Mouse (Mus musculus) left cerebral cortex, postnatal 25 days (tissue): Measurements from ENCODE around the gene Usp47. TPM values are rescaled to one million over a fixed set of nuclear protein-coding genes. Genes with fewer than 3 reads are reported as not detected.
"Not testable (repeated sequence)": the region's sequence is repeated elsewhere in the genome, so short reads cannot be mapped to it uniquely, and the experiment has no call there.

Experiments
- DNase-seq, 2 experiments: peaks; one replicate each; pipeline ENCODE4 v3.0.0; 2022; ENCODE audit warnings: low spot score in 2 of 2, mixed read lengths in 1 of 2
- intact Hi-C: fragments of 180-260 bp; cut with DNase I; formaldehyde crosslinking; loops from one replicate; pipeline ENCODE4 v1.15.1; 2025
- total RNA-seq, 2 experiments: library from RNA; stranded (reverse); gene quantifications; 2 replicates each; pipeline ENCODE4 v1.2.3; 2021

Usp47 gene
- total RNA-seq, 2 experiments from 2014 or later, result 61.9 to 67.0 TPM

DNA sequence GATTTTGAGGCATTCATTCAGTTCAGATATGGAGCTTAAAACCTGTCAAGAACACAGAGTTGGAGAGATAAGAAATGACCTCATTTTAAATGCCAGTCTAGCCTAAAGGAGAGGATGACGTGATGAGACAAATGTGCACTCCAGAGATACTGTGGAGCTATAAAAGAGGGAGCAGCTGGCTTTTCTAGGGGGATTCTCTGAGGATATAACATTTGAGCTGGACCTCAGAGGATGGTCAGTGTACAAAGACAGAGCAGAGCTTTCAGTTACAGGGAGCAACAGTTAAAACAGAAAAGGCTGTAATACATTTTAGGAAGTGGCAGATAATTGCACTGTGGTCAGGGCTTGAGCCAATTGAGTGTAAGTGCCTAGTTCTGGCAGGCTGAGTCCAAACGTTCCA, 12.5 kb downstream of the Usp47 start:
- intact Hi-C loops, result no loop called here

DNA sequence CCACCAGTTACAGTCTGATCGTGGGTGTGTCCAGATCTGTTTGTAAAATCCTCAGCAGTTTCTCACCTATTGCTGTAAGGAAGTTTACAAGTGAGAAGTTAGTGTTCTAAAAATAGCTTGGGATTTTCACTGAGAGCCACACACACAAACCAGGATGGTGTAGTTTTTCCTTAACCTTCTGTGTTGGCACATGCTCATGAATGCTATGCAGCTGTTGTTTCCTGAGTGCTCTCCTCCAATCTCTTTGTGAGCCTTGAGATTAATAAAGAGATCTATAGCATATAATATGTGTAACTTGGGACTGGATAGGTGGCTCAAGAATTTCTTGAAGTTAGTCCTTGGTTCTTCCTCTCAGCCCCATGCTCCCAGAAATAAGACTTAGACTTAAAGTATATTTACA, 13.3 kb downstream of the Usp47 start:
- intact Hi-C loops, result no loop called here
- DNase-seq, result no peak

More for the DNA sequence above, 12.5 kb downstream of the Usp47 start:
- no peak for DNase-seq

DNA sequence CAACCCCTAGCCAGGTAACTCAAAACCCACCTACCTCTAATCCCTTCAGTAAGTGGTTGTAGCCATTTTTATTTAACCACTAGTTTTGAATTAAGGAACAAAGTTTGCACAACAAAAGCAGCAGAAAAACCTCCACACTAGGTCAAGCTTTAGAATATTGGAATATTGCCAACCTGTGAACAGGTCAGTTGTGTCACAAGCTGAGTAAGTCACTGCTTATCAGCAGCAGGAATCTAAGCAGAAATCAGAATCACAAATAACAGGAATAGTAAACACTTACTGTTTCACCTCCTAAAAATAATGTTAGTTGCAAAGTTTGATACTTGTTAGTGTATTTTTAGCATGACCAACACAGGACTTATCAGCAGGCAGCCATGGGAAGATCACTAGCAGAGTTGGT, 17.0 kb downstream of the Usp47 start:
- DNase-seq, result no peak
- intact Hi-C loops, result no loop called here

DNA sequence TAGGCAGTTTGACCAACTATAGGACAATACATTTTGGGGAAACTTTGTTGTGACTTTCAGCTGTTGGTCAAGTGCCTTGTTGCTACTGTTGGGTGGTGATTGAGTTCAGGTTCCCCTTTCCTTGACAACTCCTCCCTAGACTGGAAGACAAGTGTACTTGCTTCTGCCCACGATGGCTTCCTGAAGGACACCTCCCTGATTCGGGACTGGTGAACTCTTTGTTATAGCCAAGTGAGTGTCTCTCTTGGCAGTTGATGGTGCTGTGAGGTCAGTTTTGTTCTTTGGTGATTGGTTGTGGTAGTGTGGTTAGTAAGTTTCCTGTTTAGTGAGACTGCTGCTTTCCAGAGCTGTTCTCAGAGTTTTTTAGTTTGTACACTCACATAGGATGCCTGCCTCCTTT, 19.5 kb downstream of the Usp47 start:
- intact Hi-C loops, result no loop called here
- DNase-seq, result no peak

DNA sequence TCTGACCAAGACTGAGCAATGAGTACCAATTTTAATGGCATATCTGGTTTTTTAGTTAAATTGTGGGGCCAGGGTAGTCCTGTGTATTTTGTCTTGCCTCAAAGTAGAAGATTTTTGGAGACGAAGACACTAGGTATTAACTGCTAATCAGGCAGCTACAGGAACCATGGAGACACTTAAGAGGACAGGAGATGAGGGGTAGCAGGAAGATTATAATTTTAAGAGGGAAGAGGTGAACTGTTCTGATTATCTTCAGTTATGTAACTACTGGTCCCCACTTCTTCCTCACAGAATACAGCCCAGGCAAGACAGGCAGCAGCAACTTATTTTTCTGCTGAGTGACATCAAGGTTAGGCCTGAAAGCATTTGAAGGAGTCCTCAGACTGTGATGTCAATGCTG, 21.9 kb downstream of the Usp47 start:
- DNase-seq, result no peak
- intact Hi-C loops, result no loop called here

DNA sequence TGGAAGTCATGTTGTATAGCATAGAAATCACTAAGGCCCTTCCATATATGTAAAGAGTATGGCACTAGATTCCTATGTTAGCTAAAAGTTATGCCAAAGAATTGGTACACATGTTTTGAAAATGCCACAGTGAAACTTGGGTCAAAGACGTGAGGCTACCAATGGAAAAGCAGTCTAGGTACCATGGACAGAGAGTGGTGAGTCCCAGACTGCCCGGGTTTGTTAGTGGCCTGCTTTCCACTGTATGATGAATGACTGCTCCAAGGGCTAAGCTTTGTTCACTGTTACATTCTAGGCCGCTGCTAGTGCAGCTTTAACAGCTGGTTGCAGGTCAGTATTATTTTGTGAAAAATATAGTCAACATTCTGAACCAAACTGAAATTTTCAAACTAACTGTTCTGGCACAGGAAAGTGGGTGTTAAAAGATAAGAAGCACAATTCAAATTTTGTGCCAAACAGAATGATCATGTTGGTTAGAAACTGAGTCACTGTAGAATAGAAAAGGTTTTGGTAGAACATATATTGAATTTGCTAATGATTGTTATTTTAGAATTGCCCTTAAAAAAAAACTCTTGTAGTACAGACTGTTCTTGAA, 22.6 kb downstream of the Usp47 start:
- DNase-seq, result no peak
- intact Hi-C loops, result no loop called here

DNA sequence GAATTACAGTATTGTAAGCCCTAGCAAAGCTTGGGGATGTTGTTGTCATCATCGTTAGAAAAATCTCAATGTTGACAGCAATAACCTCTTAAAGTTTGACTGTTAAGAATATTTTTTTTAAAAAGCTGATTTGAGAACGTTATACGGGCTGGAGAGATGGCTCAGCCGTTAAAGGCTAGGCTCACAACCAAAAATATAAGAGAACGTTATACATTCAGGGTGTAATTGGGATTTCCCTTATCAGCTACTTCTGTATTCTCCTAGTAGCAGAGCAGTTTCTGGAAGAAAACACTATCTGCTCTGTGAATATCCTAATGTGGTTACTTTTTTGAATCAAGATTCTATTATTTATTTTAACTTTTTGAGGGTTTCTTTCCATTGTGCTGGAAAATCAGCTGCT, 25.3 kb downstream of the Usp47 start:
- intact Hi-C loops, result no loop called here
- no peak for DNase-seq

DNA sequence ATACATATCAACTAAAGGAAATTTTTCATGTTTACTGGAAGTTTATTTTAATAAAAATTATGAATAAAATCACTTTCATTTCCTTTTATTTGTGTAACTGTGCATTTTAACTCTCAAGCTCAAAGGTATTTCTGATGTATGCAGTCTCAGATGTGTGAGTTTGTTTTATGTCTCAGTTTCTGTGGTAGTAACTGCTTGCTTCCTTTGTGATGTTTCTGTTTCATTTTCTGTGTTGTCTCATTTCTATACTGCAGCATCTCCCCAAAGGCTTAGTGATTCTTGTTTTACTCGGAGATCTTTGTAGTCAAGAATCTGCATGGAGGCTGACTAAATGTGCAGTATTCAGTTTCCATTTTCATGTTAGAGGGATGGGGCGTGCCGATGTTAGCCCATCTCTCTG, 30.4 kb downstream of the Usp47 start:
- intact Hi-C loops, result no loop called here
- no peak for DNase-seq

DNA sequence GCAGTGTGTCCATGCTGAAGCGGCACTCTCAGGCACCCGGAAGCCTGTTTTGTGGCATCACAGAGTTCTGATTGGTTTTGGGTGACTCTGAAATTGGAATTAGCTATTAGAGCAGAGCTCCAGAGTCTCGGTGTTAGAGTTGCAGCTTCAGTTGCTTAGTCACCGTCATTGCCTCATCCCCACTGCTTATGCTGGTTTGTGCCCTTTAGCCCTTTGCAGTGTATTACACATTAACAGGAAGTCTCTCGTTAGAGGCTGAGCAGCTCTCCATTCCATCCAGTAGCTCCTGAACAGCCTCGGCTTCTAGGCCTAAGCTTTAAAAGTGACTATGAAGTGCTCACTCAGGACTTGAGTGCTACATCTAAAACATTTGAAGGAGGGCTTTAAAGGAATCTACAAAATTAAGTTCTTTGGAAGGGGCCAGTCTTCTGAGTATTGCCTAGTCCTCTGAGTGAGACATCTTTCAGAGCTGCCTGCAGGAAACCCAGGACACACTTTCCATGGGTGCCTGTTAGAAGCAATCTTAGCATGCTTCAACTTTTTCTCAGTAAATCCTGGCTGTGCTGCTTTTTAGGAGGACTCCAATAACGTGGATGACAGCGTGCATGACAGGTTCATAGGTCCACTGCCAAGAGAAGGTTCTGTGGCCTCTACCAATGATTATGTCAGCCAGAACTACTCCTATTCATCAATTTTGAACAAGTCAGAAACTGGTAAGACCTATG, 32.8 kb downstream of the Usp47 start:
- intact Hi-C loops, result no loop called here
- DNase-seq, result no peak

DNA sequence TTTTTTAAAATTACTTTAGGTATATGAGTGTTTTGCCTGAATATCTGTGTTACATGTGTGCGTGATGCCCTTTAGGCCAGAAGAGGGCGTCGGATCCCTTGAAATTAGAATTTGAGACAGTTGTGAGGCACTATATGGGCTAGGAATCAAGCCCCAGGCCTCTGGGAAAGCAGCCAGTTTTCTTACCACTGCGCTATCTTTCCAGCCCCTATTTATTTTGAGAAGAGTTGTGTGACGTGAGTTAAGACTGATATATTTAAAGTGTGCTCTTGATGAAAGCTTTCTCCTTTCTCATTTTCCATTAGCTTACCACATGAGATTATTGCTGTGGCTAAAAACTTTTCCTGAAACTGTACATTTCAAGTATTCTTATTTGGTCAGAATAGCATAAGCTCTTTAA, 51.6 kb downstream of the Usp47 start:
- intact Hi-C loops, result no loop called here
- no peak for DNase-seq

DNA sequence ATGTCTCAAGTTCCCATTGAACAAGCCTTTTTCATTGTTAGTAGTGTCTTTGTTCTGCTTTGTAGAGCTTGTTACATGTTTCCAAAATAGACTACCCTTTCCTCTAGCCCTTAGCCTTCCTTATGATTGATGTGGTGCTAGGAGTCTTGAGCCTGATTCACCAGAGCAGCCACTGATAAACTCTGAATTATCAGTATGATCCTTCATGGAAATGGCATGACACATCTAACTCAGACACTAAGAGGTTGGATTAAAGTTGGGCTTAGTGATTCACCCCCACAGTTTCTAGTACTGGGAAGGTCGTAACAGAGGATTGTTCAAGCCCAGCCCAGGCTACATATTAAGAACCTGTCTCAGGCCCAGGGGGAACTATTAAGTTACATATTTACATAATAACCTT, 59.3 kb downstream of the Usp47 start:
- no peak for DNase-seq
- intact Hi-C loops, result no loop called here

DNA sequence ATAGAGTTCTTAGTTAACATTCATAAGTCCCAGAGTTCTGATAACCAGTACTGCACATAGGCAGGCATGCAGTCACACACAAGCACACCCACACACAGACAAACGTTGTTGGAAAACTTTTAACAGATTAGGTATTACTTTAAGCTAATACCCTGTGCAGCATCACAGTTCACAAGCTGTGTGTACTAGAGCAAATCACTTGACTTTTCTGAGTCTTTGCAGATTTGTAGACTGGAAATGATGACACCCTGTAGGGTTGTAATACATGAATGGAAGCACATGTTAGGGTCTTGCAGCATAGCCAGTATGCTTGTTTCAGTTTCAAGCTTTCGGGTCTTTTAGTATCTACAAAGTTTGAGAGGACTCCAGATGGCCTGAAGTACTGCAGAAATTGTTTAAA, 60.9 kb downstream of the Usp47 start:
- intact Hi-C loops, result no loop called here
- no peak for DNase-seq

DNA sequence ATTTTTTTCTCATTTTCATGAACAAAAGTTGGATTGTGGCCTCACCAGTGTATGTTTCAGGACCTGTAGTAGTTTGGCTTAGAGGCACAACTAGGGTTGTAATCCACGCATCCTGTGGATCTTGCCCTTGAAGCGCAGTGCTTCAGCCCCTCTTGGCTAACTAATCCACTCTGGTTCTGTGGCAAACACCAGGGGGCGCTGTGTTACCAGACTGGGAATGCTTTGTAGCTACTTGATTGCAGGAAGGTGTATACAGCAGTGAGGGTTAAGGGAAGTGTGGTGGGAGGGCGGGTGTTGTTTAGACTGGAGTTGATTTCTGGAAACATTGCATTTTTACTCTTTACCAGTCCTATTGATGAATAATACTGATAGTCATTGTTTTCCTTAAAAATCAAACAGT, 61.8 kb downstream of the Usp47 start:
- peak; percentile 80 to 88 for DNase-seq
- intact Hi-C loops, result loop anchor here (1.0 to 5.0 kb wide), 2 partner anchors 95 to 282 kb away; no protein-coding TSS in a partner anchor

DNA sequence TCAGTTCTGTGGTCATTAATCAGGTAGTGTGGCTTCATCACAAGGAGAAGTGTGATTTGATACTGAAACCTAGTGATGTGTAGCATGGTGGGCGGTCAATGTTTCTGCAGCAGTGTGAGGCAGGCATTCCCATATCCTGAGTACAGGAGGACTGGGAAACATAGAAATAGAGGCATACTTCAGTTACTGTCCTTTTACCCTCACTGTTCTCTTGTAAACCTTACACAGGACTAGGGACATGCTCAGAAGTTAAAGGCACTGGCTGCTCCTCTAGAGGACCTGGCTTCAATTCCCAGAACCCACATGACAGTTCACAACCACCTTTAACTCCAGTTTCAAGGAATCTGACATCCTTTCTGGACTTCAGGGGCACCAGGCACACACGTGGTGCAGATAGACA, 62.9 kb downstream of the Usp47 start:
- intact Hi-C loops, result loop anchor here (5.0 kb wide), 1 partner anchor 281 kb away; no protein-coding TSS in a partner anchor

DNA sequence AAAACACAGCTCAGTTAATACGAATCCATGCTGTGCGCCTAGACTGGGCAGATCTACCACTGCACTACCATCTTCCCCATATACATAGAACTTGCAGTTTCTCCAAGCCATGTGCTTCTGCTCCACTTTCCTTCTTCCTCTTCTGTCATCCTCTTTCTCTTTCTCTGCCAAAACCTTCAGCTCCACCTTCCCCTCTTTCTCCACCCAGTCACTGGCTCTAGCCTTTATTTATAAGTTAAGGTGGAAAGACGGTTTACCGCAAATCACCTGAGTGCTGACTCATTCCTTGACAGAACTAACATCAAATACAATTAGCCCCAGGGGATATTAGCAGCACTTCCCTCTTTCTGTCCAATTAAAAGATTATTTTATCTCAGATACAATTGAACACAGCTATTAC, 71.6 kb downstream of the Usp47 start:
- intact Hi-C loops, result not testable (repeated sequence)

More for the DNA sequence above, 62.9 kb downstream of the Usp47 start:
- no peak for DNase-seq

DNA sequence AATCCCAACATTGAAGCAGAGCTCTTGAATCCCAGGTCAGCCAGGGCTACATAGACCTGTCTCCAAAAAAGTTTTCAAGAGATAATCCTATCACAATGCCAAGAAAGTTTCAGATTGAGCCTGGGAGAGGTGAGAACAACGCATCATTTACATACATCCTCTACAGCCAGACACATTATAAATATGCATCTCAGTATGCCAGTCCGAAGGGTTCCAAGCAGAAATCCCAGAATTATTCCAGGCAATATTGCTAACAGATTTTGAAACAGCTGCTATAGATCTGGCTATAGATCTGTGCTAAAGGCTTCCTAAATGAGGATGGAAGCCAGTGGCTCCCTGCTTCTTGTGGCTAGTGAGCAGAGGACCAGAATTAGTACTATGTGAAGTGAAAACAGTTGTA, 77.6 kb downstream of the Usp47 start:
- peak in 1 of 2 experiments; percentile 64 for DNase-seq
- intact Hi-C loops, result no loop called here

More for the DNA sequence above, 71.6 kb downstream of the Usp47 start:
- not testable (repeated sequence) for DNase-seq

DNA sequence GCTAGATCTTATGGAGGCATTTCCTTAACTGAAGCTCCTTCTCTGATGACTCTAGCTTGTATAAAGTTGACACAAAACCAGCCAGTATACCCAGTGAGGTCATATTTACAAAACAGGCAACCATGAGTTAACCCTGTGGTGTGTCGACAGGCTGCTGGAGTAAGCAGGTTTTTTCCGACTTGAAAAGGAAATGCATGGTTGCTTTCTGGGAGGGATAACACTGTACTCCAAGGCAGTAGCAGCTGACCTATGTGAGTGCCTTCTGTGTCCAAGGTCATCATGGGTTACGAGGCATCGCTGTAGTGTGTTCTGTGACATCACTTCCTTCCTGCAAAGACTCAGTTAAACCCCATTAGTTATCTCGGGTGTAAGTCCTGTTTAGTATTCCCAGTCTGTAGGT, 79.6 kb downstream of the Usp47 start:
- intact Hi-C loops, result no loop called here
- DNase-seq, result no peak

DNA sequence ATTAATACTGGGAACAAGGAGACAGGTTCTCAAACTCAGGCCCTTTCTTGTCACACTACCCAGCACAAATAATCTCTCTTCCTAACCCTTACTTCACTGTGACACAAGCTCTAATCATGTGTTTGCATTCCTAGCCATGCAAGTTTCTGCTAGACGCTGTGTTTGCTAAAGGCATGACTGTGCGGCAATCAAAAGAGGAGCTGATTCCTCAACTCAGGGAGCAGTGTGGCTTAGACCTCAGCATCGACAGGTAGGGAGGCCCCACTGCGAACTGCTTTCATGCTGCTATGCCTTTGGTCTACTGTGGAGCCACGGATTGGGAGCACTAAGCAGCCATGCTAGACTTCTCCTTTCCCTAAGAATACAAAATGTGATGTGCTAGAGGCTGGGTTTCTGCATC, 80.5 kb downstream of the Usp47 start:
- intact Hi-C loops, result no loop called here

DNA sequence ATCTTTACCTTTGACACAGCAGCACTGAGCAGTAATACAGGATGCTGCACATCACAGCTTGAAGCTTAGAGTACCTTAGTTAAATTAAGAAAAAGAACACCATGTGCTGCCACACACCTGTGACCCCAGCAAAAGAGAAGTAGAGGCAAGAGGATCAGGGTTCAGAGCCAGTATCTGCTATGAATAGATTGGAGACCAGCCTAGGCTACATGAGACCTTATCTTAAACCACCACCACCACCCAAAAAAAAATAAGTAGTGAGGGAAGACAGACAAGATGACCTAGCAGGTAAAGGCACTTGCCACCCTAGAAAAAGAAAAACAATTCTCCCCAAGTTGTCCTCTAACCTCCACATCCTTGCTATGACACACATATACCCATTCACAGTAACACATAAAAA, 85.5 kb downstream of the Usp47 start:
- DNase-seq, result no peak
- intact Hi-C loops, result no loop called here

More for the DNA sequence above, 80.5 kb downstream of the Usp47 start:
- no peak for DNase-seq

DNA sequence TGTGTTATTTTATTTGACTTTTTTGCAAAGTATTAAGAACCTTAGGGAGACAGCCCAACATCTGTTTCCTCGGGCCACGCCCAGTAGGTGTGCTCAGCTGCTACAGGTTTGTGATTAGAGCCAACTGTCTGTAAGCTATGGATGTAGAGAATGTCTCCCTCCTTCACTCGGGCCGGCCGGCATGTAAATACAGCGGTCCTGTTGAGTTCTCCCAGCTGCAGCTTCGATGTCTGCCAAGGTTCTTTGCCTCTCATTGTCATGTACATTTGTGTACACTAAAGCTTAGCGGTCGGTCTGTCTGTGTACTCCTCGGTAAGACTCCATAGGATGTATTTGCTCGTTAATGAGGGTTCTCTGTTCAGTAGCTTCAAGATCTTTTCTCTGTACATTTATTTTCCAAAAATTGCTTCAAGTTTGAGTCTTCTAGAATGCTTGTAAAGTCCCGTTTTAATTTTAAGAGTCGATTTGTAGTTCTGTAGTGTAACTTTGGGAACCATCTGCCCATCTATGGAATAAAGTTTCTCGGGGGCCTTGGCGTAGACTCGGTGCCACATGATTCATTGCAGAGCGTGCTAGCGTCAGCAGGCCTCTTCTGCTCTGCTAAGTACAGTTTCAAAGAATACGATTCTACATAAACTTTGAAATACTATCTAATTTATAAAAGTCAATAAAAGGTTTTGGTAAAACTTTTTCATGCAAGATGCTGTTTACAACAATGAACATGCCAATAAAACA, 87.5 kb downstream of the Usp47 start:
- intact Hi-C loops, result no loop called here
- no peak for DNase-seq

DNA sequence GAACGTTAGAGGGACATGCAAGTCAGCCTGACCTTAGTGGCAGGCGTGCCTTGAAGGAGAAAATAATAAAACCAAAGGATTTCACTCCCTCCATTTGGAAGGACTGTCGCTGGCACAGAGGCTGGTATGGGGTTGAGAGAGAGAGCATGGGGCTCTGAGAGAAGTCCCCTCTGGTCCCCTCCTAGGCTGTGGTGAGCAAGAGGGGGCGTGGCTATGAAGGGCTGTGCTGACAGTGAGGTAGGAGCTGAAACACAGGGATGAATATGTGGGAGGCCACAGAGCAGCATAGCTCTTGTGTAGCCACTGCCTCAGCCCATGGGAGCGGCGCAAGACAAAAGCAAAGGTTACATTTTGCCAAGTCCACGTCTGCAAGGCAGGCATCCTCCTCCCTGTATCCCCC, 94.2 kb downstream of the Usp47 start:
- intact Hi-C loops, result no loop called here
- DNase-seq, result no peak
